Mouse (Mus musculus) heart, embryonic 11.5 days (tissue): ENCODE results near the gene Tcf12. TPM values are rescaled to one million over a fixed set of nuclear protein-coding genes. Genes with fewer than 3 reads are reported as not detected.

Experiments
- ATAC-seq: fragments of 200-750 bp; cut with Nextera tagmentation; replicated peaks from 2 replicates; pipeline ENCODE4 v1.8.0; 2017; ENCODE audit warnings: moderate library complexity; ENCODE audit not compliant: insufficient number of reproducible peaks, low FRiP score, low TSS enrichment
- H3K27ac ChIP-seq: fragments of 300-500 bp; sonication (generic); 2 replicates; pipeline ENCODE4 v1.5.1; 2014; ENCODE audit warnings: mild to moderate bottlenecking, low read depth, low read length
- H3K27me3 ChIP-seq: fragments of 300-500 bp; sonication (generic); 2 replicates; pipeline ENCODE4 v1.6.1; 2014; ENCODE audit warnings: mild to moderate bottlenecking, low read length, mixed read lengths; ENCODE audit not compliant: control insufficient read depth, insufficient read depth
- H3K36me3 ChIP-seq: fragments of 300-500 bp; sonication (generic); 2 replicates; pipeline ENCODE4 v1.6.1; 2014; ENCODE audit warnings: mild to moderate bottlenecking, low read length, moderate library complexity, mixed read lengths; ENCODE audit not compliant: control insufficient read depth, insufficient read depth
- H3K4me1 ChIP-seq: fragments of 300-500 bp; sonication (generic); 2 replicates; pipeline ENCODE4 v1.6.1; 2014; ENCODE audit warnings: low read length; ENCODE audit not compliant: control insufficient read depth, insufficient read depth
- H3K4me2 ChIP-seq: fragments of 300-500 bp; sonication (generic); 2 replicates; pipeline ENCODE4 v1.6.1; 2014; ENCODE audit warnings: mild to moderate bottlenecking, moderate library complexity
- H3K4me3 ChIP-seq: fragments of 300-500 bp; sonication (generic); 2 replicates; pipeline ENCODE4 v1.5.1; 2014; ENCODE audit warnings: low read depth, low read length
- H3K9ac ChIP-seq: fragments of 300-500 bp; sonication (generic); 2 replicates; pipeline ENCODE4 v1.6.1; 2014; ENCODE audit warnings: mild to moderate bottlenecking, low read depth, low read length, moderate library complexity
- H3K9me3 ChIP-seq: fragments of 300-500 bp; sonication (generic); replicated peaks from 2 replicates; pipeline ENCODE4 v1.6.1; 2016; ENCODE audit warnings: low read length; ENCODE audit not compliant: control insufficient read depth
- WGBS: fragments of 180-500 bp; shearing (Covaris S2); extraction: QIAGEN DNeasy Blood & Tissue Kit; methylation state at CpG from one replicate; pipeline ENCODE4 v1.1.7; 2014; ENCODE audit not compliant: insufficient replicate concordance; 5-methylcytosine and 5-hydroxymethylcytosine counted together
- polyA plus RNA-seq: library from polyadenylated mRNA; unstranded; fragments of >200 nt; fragmentation: Nextera tagmentation; extraction: Ambion mirVana; gene quantifications from 2 replicates; pipeline ENCODE4 v1.2.1, GENCODE M21; 2014

The Tcf12 gene
- polyA plus RNA-seq, 1 experiment from 2014 or later = 51.8 TPM

DNA sequence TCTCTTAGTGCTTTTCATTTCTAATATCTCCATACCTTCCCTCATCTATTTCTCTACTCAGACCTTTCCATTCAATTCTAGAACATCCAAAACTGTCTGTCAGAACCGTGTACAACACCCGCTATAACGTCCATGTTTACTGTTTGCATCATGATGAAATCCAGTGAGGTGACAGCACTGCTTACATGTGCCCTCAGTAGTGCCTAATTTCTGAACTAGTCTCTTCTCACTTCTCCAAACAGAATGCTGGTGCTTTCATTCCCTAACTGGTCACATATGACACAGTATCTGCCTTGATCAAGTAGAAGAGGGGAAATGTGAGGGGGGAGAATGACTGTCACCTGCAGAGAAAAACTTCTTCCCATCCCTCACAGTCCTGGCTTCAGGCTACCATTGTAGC, 58.5 kb downstream of the Tcf12 start:
- Histone ChIP-seq H3K27me3 (no peaks in the 10 kb centered on the region), H3K4me2 (no peak overlapping the region), H3K9ac (no peak overlapping the region), H3K9me3 (no peaks in the 10 kb centered on the region), H3K4me1 (no peaks in the 10 kb centered on the region), H3K27ac (no peak overlapping the region), H3K36me3 (no peaks in the 10 kb centered on the region), H3K4me3 (no peak overlapping the region)
- WGBS = 89% methylated on average over 3 of the region's 3 CpGs
- no peak for ATAC-seq

DNA sequence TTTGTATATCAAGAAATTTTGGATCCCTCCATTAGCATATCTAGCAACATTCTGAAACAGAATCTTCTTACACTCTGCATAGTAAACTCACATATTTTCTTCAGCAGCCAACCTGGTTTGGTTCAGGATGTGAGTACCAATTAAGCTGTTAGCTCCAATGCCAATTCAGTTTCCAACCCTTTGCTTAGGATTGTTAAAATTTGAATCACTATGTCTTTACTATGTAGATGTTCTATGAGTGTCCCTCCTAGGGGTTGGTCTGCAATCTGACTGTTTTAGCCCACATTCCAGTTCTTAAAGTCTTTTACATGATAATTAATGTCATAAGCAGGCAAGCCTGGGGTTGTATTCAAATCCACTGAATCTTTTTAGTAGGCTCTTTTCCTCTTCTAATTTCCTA, 71.5 kb downstream of the Tcf12 start:
- ATAC-seq = no peak
- Histone ChIP-seq H3K27me3 (no peaks in the 10 kb centered on the region), H3K36me3 (no peaks in the 10 kb centered on the region), H3K4me1 (0 out of 2 replicates have a peak, but pooled peaks cover 2% of the 10 kb centered on the region), H3K27ac (no peak overlapping the region), H3K9me3 (no peaks in the 10 kb centered on the region), H3K4me3 (no peak overlapping the region), H3K9ac (no peak overlapping the region), H3K4me2 (no peak overlapping the region)

DNA sequence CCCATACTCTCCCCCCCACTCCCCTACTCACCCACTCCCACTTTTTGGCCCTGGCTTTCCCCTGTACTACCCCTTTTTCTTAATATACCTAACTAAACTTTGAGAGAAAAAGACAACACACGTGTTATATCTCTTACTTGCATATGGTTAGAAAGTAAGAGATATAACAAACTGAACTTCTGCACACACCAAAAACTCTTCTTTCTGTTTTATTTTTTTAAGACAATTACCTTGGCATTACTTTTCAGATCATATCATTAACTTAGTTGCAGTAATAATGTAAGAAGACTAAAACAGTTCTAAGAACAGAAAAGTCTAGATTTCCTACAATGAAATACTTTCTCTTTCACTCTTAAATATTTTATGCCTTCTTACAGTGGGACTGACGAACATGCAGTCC, 72.3 kb downstream of the Tcf12 start:
- H3K9ac ChIP-seq = no peak overlapping the region
- 0 out of 2 replicates have a peak, but pooled peaks cover 2% of the 10 kb centered on the region for H3K4me1 ChIP-seq
- no peaks in the 10 kb centered on the region for H3K36me3 ChIP-seq
- no peak overlapping the region for H3K4me2 ChIP-seq
- no peak for ATAC-seq
- 88% methylated on average over 2 of the region's 2 CpGs for WGBS
- H3K4me3 ChIP-seq = no peak overlapping the region
- no peak overlapping the region for H3K27ac ChIP-seq
- H3K9me3 ChIP-seq = no peaks in the 10 kb centered on the region
- H3K27me3 ChIP-seq = no peaks in the 10 kb centered on the region

DNA sequence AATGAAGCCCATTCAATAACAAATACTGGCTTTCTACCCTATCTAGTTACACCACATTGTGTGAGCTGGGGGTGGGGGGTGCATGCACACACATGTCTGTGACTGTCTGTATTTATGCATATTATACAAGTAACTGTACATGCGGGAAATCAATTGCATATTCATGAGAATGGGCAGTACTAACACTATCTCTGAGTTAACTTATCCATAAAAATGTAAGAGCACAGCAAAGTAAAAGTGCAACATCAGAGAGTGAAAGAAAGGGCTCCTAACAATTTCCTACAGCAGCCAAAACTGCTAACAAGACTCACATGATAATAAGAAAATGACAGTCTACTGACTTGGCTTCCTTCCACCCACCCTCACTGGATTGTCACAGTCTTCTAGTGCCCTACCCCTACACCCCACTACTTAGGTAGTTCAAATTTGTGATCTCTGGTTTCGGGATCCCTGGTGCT, 74.6 kb downstream of the Tcf12 start:
- 0 out of 2 replicates have a peak, but pooled peaks cover 2% of the 10 kb centered on the region for H3K4me1 ChIP-seq
- WGBS = 80% methylated on average over 2 of the region's 2 CpGs
- no peak overlapping the region for H3K4me3 ChIP-seq
- H3K9me3 ChIP-seq = no peaks in the 10 kb centered on the region
- ATAC-seq = no peak
- no peak overlapping the region for H3K4me2 ChIP-seq
- no peaks in the 10 kb centered on the region for H3K27me3 ChIP-seq
- no peak overlapping the region for H3K9ac ChIP-seq
- no peak overlapping the region for H3K27ac ChIP-seq
- H3K36me3 ChIP-seq = no peaks in the 10 kb centered on the region

DNA sequence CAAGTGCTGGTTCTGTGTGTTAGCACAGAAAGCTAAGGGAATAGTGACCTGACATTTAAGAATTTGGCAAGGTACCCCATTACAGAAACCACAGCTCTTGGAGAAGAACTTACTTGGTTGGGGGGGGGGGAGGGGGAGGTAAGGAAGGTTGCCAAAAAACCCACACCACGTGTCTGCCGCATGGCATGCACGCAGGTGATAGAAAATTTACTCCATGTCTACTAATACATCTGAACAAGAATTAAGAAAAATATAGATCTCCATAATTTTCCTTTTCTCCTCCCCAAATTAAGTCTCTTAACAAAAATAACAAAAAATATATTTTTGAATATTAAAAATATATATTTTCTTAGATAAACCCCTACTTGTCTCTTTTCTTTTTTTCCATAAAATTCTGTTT, 75.4 kb downstream of the Tcf12 start:
- 0 out of 2 replicates have a peak, but pooled peaks cover 2% of the 10 kb centered on the region for H3K4me1 ChIP-seq
- no peak overlapping the region for H3K27ac ChIP-seq
- 96% methylated on average over 3 of the region's 3 CpGs for WGBS
- no peaks in the 10 kb centered on the region for H3K36me3 ChIP-seq
- H3K4me3 ChIP-seq = no peak overlapping the region
- H3K9me3 ChIP-seq = no peaks in the 10 kb centered on the region
- no peak overlapping the region for H3K4me2 ChIP-seq
- ATAC-seq = no peak
- H3K27me3 ChIP-seq = no peaks in the 10 kb centered on the region
- H3K9ac ChIP-seq = no peak overlapping the region

DNA sequence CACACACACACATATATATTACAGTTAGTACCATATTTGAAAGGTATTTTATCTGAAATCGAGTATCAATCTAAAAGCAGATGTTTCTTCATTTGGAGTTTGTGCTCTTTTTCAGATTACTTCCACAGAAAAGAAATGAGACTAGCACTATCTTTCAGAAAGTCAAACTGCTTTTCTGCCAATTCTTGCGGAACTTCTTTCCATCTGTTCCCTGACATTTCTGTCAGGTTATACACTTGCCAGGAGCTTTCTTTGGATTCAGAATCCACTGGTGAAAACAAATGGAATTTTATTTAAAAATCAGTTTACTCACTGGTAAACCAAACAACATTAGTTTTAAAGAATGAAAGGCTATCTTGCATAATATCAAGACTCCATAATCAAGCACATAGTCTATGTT, 78.4 kb downstream of the Tcf12 start:
- H3K27ac ChIP-seq = no peak overlapping the region
- WGBS = 94% methylated on average over 2 of the region's 2 CpGs
- no peak overlapping the region for H3K4me2 ChIP-seq
- no peak overlapping the region for H3K9ac ChIP-seq
- H3K4me3 ChIP-seq = no peak overlapping the region
- H3K4me1 ChIP-seq = peaks cover 6% of the 10 kb centered on the region; the same call in 1 of the 2 replicates
- H3K36me3 ChIP-seq = no peaks in the 10 kb centered on the region
- no peaks in the 10 kb centered on the region for H3K9me3 ChIP-seq
- no peaks in the 10 kb centered on the region for H3K27me3 ChIP-seq
- no peak for ATAC-seq

DNA sequence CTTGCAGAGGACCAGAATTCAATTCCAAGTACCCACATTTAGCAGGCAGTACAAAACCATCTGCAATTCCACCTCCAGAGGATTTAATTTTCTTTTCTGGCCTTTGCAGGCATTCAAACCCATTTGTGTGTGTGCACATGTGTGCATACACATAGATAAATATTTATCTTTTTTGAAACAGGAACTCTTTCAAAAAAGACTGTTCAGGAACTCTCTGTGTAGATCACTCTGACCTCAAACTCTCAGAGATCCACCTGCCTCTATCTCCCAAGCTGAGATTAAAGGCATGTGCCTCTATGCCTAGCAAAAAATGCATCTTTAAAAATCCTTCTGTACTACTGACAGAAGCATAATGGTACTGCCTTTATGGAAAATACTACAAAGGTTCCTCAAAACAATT, 81.4 kb downstream of the Tcf12 start:
- H3K27me3 ChIP-seq = no peaks in the 10 kb centered on the region
- no peak overlapping the region for H3K4me3 ChIP-seq
- peaks cover 4% of the 10 kb centered on the region; the same call in 1 of the 2 replicates for H3K4me1 ChIP-seq
- no peaks in the 10 kb centered on the region for H3K36me3 ChIP-seq
- no peak overlapping the region for H3K27ac ChIP-seq
- no peaks in the 10 kb centered on the region for H3K9me3 ChIP-seq
- H3K4me2 ChIP-seq = no peak overlapping the region
- no peak overlapping the region for H3K9ac ChIP-seq
- ATAC-seq = no peak

DNA sequence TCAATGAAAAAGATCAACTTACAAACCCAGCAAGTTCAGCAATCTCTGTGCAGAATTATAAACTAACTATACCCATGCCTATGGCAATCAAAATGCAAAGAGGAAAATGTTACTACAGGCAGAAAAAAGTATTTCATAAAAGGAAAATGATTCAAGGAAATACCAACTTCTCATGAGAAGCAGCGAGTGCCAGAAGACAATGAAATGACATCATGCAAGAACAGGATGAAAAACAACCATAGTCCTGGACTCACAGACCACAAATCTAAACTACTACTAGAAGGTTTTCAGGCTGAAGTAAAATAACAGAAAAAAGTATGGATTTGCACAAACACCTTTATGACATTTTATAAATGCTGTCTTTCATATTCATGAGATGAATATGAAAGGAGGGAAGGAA, 82.1 kb downstream of the Tcf12 start:
- Histone ChIP-seq H3K36me3 (no peaks in the 10 kb centered on the region), H3K4me1 (peaks cover 4% of the 10 kb centered on the region; the same call in 1 of the 2 replicates), H3K9ac (no peak overlapping the region), H3K4me2 (no peak overlapping the region), H3K27ac (no peak overlapping the region), H3K27me3 (no peaks in the 10 kb centered on the region), H3K4me3 (no peak overlapping the region), H3K9me3 (no peaks in the 10 kb centered on the region)
- WGBS = 49% methylated on average over 1 of the region's 1 CpGs
- ATAC-seq = no peak

DNA sequence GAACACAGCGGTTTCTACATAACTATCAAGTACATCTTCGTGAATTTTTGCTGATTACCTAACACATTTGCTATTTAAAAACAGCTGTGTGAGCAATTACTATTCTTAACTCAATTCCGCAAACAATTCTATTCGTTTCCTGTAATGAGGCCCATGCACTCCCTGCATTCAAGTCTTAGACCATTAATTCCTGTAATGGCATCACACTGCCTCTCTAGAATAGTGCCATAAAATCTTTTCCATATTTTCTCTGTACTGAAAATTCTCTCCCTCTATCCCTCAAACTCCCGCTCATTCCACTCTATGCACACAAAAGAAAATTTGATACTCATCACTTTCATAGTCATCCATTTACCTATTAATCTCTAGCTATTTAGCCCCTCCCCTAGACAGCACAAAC, 88.4 kb downstream of the Tcf12 start:
- no peak overlapping the region for H3K27ac ChIP-seq
- WGBS = 89% methylated on average over 5 of the region's 5 CpGs

More for the DNA sequence above, 88.4 kb downstream of the Tcf12 start:
- Histone ChIP-seq H3K9me3 (no peaks in the 10 kb centered on the region), H3K27me3 (no peaks in the 10 kb centered on the region), H3K4me1 (no peaks in the 10 kb centered on the region), H3K4me3 (no peak overlapping the region), H3K4me2 (no peak overlapping the region), H3K36me3 (no peaks in the 10 kb centered on the region), H3K9ac (no peak overlapping the region)
- no peak for ATAC-seq
